Mouse (Mus musculus) liver, postnatal 0 days (tissue): ENCODE data around the gene Thegl. TPM values are rescaled to one million over a fixed set of nuclear protein-coding genes. Genes with fewer than 3 reads are reported as not detected.
"Not testable (repeated sequence)": the region's sequence is repeated elsewhere in the genome, so short reads cannot be mapped to it uniquely, and the experiment has no call there.

Source experiments
- ATAC-seq: fragments of 200-750 bp; cut with Nextera tagmentation; 2 replicates; pipeline ENCODE4 v1.8.0; 2017; ENCODE audit warnings: mild to moderate bottlenecking, moderate library complexity
- DNase-seq: peaks from one replicate; pipeline ENCODE4 v3.0.0-alpha.2; 2016
- H3K27ac ChIP-seq: fragments of 300-500 bp; sonication (generic); 2 replicates; pipeline ENCODE4 v1.5.1; 2014; ENCODE audit warnings: antibody characterized with exemption, moderate library complexity, mild to moderate bottlenecking, low read depth
- H3K27me3 ChIP-seq: fragments of 300-500 bp; sonication (generic); 2 replicates; pipeline ENCODE4 v1.6.1; 2014; ENCODE audit warnings: low read length, control low read depth, mixed read lengths; ENCODE audit not compliant: insufficient read depth
- H3K36me3 ChIP-seq: fragments of 300-500 bp; sonication (generic); replicated peaks from 2 replicates; pipeline ENCODE4 v1.6.1; 2014; ENCODE audit warnings: mild to moderate bottlenecking, control low read depth, low read length, moderate library complexity, mixed read lengths; ENCODE audit not compliant: insufficient read depth
- H3K4me1 ChIP-seq: fragments of 300-500 bp; sonication (generic); 2 replicates; pipeline ENCODE4 v1.6.1; 2014; ENCODE audit warnings: antibody characterized with exemption, mild to moderate bottlenecking, control low read depth; ENCODE audit not compliant: insufficient read depth
- H3K4me2 ChIP-seq: fragments of 300-500 bp; sonication (generic); 2 replicates; pipeline ENCODE4 v1.6.1; 2014; ENCODE audit warnings: low read depth, mild to moderate bottlenecking, low read length, moderate library complexity, mixed read lengths
- H3K4me3 ChIP-seq: fragments of 300-500 bp; sonication (generic); 2 replicates; pipeline ENCODE4 v1.5.1; 2014; ENCODE audit warnings: low read depth, low read length
- H3K9ac ChIP-seq: fragments of 300-500 bp; sonication (generic); replicated peaks from 2 replicates; pipeline ENCODE4 v1.6.1; 2014; ENCODE audit warnings: mild to moderate bottlenecking, moderate library complexity
- H3K9me3 ChIP-seq: fragments of 300-500 bp; sonication (generic); 2 replicates; pipeline ENCODE4 v1.6.1; 2016; ENCODE audit warnings: mild to moderate bottlenecking, control low read depth, low read length, mixed read lengths
- CTCF ChIP-seq: sonication (generic); IDR thresholded peaks from 2 replicates; pipeline ENCODE4 v1.5.1; 2016; ENCODE audit warnings: antibody characterized with exemption, low read depth
- EP300 ChIP-seq: IDR thresholded peaks from 2 replicates; pipeline ENCODE4 v1.6.1; 2016; ENCODE audit warnings: antibody characterized with exemption, low read depth, mild to moderate bottlenecking
- WGBS: fragments of 180-500 bp; shearing (Covaris S2); extraction: QIAGEN DNeasy Blood & Tissue Kit; methylation state at CpG from one replicate; pipeline ENCODE4 v1.1.7; 2014; ENCODE audit not compliant: insufficient replicate concordance; 5-methylcytosine and 5-hydroxymethylcytosine counted together
- polyA plus RNA-seq: library from polyadenylated mRNA; unstranded; fragments of >200 nt; fragmentation: Nextera tagmentation; extraction: Ambion mirVana; gene quantifications from 2 replicates; pipeline ENCODE4 v1.2.1, GENCODE M21; 2015

Thegl gene
- polyA plus RNA-seq, 1 experiment from 2014 or later, result 0.19 TPM

DNA sequence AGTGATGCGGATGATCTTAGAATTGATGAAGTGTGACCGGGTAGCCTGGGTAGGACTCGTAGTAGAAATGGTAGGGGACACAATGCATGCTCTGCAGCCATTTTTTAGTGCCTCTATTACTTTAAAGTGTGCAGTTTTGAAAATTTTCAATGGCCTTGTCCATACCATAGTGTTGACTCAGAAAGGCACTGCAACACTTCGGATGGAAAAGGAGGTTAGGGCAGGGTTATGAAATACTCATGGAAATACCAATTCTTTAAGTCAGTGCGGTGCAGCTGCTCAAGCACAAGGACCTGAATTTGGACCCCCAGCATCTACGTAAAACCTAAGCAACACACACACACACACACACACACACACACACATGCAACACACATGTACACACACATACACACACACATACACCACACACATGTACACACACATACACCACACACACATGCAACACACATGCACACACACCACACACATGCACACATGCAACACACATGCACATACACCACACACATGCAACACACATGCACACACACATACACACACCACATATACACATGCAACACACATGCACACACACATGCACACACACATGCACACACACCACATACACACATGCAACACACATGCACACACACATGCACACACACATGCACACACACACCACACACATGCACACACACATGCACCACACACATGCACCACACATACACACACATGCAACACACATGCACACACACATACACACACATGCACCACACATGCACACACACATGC lies 11.6 kb upstream of the Thegl start, which contains the start of gene Arl9:
Gene Arl9 (plus strand): TSS at position 5 of the 771 bp plus-strand sequence.
- Histone ChIP-seq H3K9ac (no peak within 1 kb of the TSS), H3K27ac (no peak within 1 kb of the TSS), H3K4me1 (no peaks in the 10 kb centered on the region), H3K36me3 (peaks cover 10% of the 10 kb centered on the region), H3K4me3 (no peak within 1 kb of the TSS), H3K9me3 (no peaks in the 10 kb centered on the region), H3K4me2 (no peak within 1 kb of the TSS), H3K27me3 (no peaks in the 10 kb centered on the region)
- 85% methylated on average over 6 of the region's 6 CpGs for WGBS
- DNase-seq (no peak), ATAC-seq (no peak)
- TF ChIP-seq EP300 (no peak), CTCF (no peak)

DNA sequence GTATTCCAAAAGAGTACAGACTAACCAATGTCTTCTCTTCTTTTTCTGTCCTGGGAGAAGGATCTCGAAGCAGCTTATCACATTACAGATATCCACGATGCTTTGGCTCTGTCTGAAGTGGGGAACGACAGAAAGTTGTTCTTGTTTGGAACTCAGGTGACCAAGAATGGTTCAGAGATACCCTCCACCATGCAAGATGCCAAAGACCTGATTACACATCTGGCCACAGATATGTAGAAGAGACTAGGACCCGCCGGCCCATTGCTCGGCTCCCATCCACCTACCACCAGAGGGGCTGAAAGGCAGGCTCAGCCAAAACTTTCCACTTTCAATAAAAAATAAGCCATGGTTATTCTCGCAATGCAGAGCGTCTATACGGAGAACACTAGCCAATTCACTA lies 5.5 kb upstream of the Thegl start:
- Histone ChIP-seq H3K9ac (no peak overlapping the region), H3K4me3 (no peak overlapping the region), H3K27ac (no peak overlapping the region), H3K9me3 (no peaks in the 10 kb centered on the region), H3K4me2 (no peak overlapping the region), H3K4me1 (0 out of 2 replicates have a peak, but pooled peaks cover under 1% of the 10 kb centered on the region), H3K36me3 (no peaks in the 10 kb centered on the region), H3K27me3 (no peaks in the 10 kb centered on the region)
- ATAC-seq (no peak), DNase-seq (no peak)
- 64% methylated on average over 9 of the region's 9 CpGs for WGBS
- TF ChIP-seq EP300 (no peak), CTCF (no peak)

DNA sequence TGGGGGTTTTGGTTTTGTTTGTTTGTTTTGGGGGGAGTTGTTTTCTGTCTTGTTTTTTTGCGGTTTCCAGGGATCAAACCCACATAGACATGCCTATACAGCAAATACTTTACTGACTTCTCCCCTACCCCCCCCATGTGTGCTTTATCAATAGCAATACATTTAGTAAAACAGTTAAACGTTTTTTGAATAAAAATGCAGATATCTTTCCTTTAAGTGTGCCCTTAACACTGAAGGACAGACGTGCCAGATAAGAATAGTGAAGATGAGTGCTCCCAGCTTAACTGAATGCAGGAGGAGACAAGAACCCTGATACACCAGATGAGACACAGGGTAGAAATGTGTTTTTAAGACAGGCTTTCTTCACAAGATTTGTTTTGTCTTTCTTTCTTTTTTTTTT lies 4.7 kb upstream of the Thegl start:
- Histone ChIP-seq H3K4me3 (no peak overlapping the region), H3K4me1 (peaks cover 8% of the 10 kb centered on the region), H3K27me3 (no peaks in the 10 kb centered on the region), H3K36me3 (no peaks in the 10 kb centered on the region), H3K4me2 (no peak overlapping the region), H3K27ac (no peak overlapping the region), H3K9me3 (no peaks in the 10 kb centered on the region), H3K9ac (no peak overlapping the region)
- 41% methylated on average over 3 of the region's 3 CpGs for WGBS
- TF ChIP-seq EP300 (peak; percentile 94), CTCF (no peak)
- no peak for DNase-seq
- ATAC-seq, result no peak

DNA sequence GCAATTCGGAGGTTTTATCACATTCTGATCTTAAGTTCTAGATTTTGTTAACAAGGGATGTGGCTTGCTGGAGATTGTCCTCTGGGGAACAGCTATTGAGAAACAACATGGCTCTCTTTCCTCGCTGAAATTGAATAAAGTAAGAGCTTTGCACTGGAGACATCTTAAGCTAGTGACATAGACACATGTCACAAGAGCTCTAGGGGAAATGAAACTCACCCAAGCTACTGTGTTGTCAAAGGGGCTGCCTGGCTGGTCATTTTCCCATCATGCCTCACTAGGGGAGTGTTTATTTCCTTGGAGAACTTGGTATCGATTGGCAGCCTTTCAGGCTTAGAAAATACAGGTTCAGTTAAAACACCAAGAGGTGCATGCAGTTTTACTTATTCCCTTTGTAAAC lies 2.7 kb upstream of the Thegl start:
- no peak for ATAC-seq
- Histone ChIP-seq H3K9ac (no peak overlapping the region), H3K4me3 (no peak overlapping the region), H3K27me3 (no peaks in the 10 kb centered on the region), H3K4me1 (peaks cover 12% of the 10 kb centered on the region), H3K36me3 (no peaks in the 10 kb centered on the region), H3K27ac (no peak overlapping the region), H3K9me3 (no peaks in the 10 kb centered on the region), H3K4me2 (no peak overlapping the region)
- TF ChIP-seq EP300 (no peak), CTCF (no peak)
- 55% methylated on average over 3 of the region's 3 CpGs for WGBS
- DNase-seq, result no peak

DNA sequence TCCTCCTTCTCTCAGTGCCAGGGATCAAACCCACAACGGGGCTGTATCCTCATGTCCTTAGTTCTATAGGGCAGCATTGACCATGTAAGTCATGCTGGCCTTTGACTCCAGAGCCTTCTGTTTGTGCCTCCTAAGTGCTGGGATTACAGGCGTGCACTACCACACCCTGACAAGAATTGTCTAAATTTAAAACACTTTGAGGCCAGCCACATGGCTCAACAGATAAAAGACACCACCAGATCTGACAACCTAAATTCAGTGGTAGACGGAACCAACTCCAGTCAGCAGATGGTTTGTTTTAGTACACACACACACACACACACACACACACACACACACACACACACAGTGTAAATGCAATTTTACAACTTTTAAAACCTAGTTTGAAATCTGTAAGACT lies 12.2 kb downstream of the Thegl start:
- Histone ChIP-seq H3K4me2 (no peak overlapping the region), H3K9me3 (no peaks in the 10 kb centered on the region), H3K27ac (no peak overlapping the region), H3K9ac (no peak overlapping the region), H3K4me1 (no peaks in the 10 kb centered on the region), H3K4me3 (no peak overlapping the region), H3K27me3 (no peaks in the 10 kb centered on the region), H3K36me3 (no peaks in the 10 kb centered on the region)
- 57% methylated on average over 3 of the region's 3 CpGs for WGBS
- peak; percentile 55; the same call in 1 of the 2 replicates for ATAC-seq
- TF ChIP-seq EP300, result peak; percentile 53; the same call in 1 of the 2 replicates
- TF ChIP-seq CTCF, result no peak
- DNase-seq, result no peak

DNA sequence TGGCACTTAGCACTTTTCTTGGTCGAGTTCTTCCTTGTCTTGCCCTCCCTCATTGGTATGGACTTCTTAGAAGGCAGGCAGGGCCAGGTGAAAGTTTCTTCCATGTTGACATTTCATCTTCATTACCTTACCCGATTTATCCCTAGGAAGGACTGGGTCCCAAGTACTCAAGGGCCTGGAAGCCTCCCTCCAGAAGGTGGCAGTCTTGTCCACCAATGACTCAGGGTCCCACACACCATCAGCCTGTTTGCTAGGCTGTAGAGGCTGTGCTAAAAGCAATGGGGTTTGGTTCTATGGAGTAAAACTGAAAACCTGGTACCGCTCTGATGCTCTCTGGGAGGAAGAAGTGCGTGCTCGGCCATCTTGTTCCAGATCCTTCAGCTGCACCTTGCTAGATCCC lies 13.9 kb downstream of the Thegl start:
- Histone ChIP-seq H3K9ac (no peak overlapping the region), H3K4me1 (no peaks in the 10 kb centered on the region), H3K4me3 (no peak overlapping the region), H3K36me3 (no peaks in the 10 kb centered on the region), H3K9me3 (no peaks in the 10 kb centered on the region), H3K4me2 (no peak overlapping the region), H3K27ac (no peak overlapping the region), H3K27me3 (no peaks in the 10 kb centered on the region)
- DNase-seq, result peak; percentile 48
- ATAC-seq, result peak; percentile 36; the same call in 1 of the 2 replicates
- 67% methylated on average over 5 of the region's 5 CpGs for WGBS
- TF ChIP-seq CTCF, result peak; percentile 69
- no peak for TF ChIP-seq EP300

DNA sequence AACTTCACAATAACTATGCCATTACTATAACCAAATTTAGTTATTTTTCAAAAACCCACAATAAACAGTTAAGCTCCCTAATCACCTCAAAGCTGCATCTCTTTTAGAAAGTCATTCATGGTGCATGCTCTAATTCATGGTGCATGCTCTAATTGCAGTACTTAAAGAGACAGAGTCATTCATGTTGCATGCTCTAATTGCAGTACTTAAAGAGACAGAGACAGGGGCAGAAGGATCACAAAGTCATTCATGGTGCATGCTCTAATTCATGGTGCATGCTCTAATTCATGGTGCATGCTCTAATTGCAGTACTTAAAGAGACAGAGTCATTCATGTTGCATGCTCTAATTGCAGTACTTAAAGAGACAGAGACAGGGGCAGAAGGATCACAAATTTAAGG lies 19.3 kb downstream of the Thegl start:
- not testable (repeated sequence) for H3K27me3 ChIP-seq, H3K36me3 ChIP-seq, H3K9ac ChIP-seq, DNase-seq, H3K27ac ChIP-seq, ATAC-seq, H3K9me3 ChIP-seq, H3K4me1 ChIP-seq, H3K4me3 ChIP-seq, H3K4me2 ChIP-seq
